Mouse (Mus musculus) ES-E14 (cell line): ENCODE results near the gene St7.

Experiments used
- CHD2 ChIP-seq: IDR thresholded peaks from 2 replicates; pipeline ENCODE4 v1.6.1; 2014; ENCODE audit warnings: mild to moderate bottlenecking, low read depth, low read length, inconsistent platforms
- HCFC1 ChIP-seq: IDR thresholded peaks from 2 replicates; pipeline ENCODE4 v1.6.1; 2012; ENCODE audit warnings: low read length, inconsistent platforms, borderline replicate concordance; ENCODE audit not compliant: insufficient read depth
- MAFK ChIP-seq: IDR thresholded peaks from 2 replicates; pipeline ENCODE4 v1.6.1; 2014; ENCODE audit warnings: mild to moderate bottlenecking, low read depth, low read length, inconsistent platforms; ENCODE audit not compliant: insufficient read depth
- ZC3H11A ChIP-seq: IDR thresholded peaks from 2 replicates; pipeline ENCODE4 v1.6.1; 2012; ENCODE audit warnings: low read depth, mild to moderate bottlenecking, inconsistent platforms, low read length, borderline replicate concordance
- ZNF384 ChIP-seq: IDR thresholded peaks from 2 replicates; pipeline ENCODE4 v1.6.1; 2012; ENCODE audit warnings: low read depth, low read length, inconsistent platforms

GRCm38 (mm10) chr6:17851316-17851715 is 158.6 kb downstream of the St7 start:
- no peak for TF ChIP-seq CHD2
- TF ChIP-seq ZNF384, result no peak
- no peak for TF ChIP-seq HCFC1
- no peak for TF ChIP-seq MAFK
- no peak for TF ChIP-seq ZC3H11A
